Mouse (Mus musculus) lung, embryonic 14.5 days (tissue): ENCODE measurements at regions not wholly inside any gene's neighbourhood (a gene's known extent, or its start where the extent isn't known, plus 50 kb on each side); places are given as distances from the start of the nearest gene placed in this dataset.

ENCODE experiments used
- ATAC-seq: fragments of 200-750 bp; cut with Nextera tagmentation; 2 replicates; pipeline ENCODE4 v1.8.0; 2017; ENCODE audit warnings: mild to moderate bottlenecking, moderate TSS enrichment, moderate library complexity; ENCODE audit not compliant: insufficient read depth
- DNase-seq: peaks from one replicate; pipeline ENCODE4 v3.0.0-alpha.2; 2015
- H3K27ac ChIP-seq: fragments of 300-500 bp; sonication (generic); 2 replicates; pipeline ENCODE4 v1.5.1; 2014; ENCODE audit warnings: low read depth, mild to moderate bottlenecking, moderate library complexity
- H3K27me3 ChIP-seq: fragments of 300-500 bp; sonication (generic); 2 replicates; pipeline ENCODE4 v1.6.1; 2014; ENCODE audit warnings: low read length, control low read depth; ENCODE audit not compliant: insufficient read depth
- H3K36me3 ChIP-seq: fragments of 300-500 bp; sonication (generic); 2 replicates; pipeline ENCODE4 v1.6.1; 2014; ENCODE audit warnings: control low read depth; ENCODE audit not compliant: insufficient read depth
- H3K4me1 ChIP-seq: fragments of 300-500 bp; sonication (generic); 2 replicates; pipeline ENCODE4 v1.6.1; 2014; ENCODE audit warnings: antibody characterized with exemption, control low read depth; ENCODE audit not compliant: insufficient read depth
- H3K4me2 ChIP-seq: fragments of 300-500 bp; sonication (generic); 2 replicates; pipeline ENCODE4 v1.6.1; 2014; ENCODE audit warnings: mild to moderate bottlenecking
- H3K4me3 ChIP-seq: fragments of 300-500 bp; sonication (generic); 2 replicates; pipeline ENCODE4 v1.5.1; 2014; ENCODE audit warnings: low read depth, low read length
- H3K9ac ChIP-seq: fragments of 300-500 bp; sonication (generic); 2 replicates; pipeline ENCODE4 v1.6.1; 2014
- H3K9me3 ChIP-seq: fragments of 300-500 bp; sonication (generic); 2 replicates; pipeline ENCODE4 v1.6.1; 2016; ENCODE audit warnings: low read depth, low read length, control low read depth
- CTCF ChIP-seq: IDR thresholded peaks from 2 replicates; pipeline ENCODE4 v1.5.1; 2016; ENCODE audit warnings: antibody characterized with exemption, low read depth
- WGBS: fragments of 180-500 bp; shearing (Covaris S2); extraction: QIAGEN DNeasy Blood & Tissue Kit; methylation state at CpG from one replicate; pipeline ENCODE4 v1.1.7; 2014; 5-methylcytosine and 5-hydroxymethylcytosine counted together

DNA sequence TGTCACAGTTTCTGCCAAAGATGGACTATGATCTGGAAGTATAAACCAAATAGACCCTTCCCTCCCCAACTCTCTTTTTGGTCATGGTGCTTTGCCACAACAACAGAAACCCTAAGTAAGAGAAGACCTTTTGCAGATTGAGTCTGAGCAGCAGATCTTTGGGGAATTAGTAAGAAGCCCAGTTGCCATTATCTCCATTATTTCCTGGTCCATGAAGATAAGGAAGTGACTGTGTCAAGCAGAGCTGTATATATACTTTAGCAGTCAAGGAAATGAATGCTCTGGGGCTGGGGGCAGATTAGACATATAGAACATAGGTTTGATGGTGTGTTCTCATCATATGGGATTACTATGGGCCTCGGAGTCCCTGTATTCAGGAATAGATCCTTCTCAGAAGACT, 117.8 kb upstream of the C9orf72 start:
- no peaks in the 10 kb centered on the region for H3K27me3 ChIP-seq
- WGBS, result 70% methylated on average over 1 of the region's 1 CpGs
- H3K9me3 ChIP-seq, result no peaks in the 10 kb centered on the region; the same call in 1 of the 2 replicates
- no peak overlapping the region for H3K4me3 ChIP-seq
- DNase-seq, result no peak
- no peak for TF ChIP-seq CTCF
- no peak overlapping the region for H3K9ac ChIP-seq
- no peaks in the 10 kb centered on the region for H3K4me1 ChIP-seq
- ATAC-seq, result no peak
- H3K27ac ChIP-seq, result no peak overlapping the region
- H3K36me3 ChIP-seq, result no peaks in the 10 kb centered on the region
- H3K4me2 ChIP-seq, result no peak overlapping the region

GRCm38 (mm10) chr4:35331161-35331560, 105.2 kb upstream of the C9orf72 start:
- no peak for TF ChIP-seq CTCF
- Histone ChIP-seq H3K9me3 (no peaks in the 10 kb centered on the region), H3K36me3 (no peaks in the 10 kb centered on the region), H3K9ac (no peak overlapping the region), H3K27ac (no peak overlapping the region), H3K4me3 (no peak overlapping the region), H3K4me1 (no peaks in the 10 kb centered on the region), H3K4me2 (no peak overlapping the region), H3K27me3 (no peaks in the 10 kb centered on the region)
- 83% methylated on average over 1 of the region's 1 CpGs for WGBS
- DNase-seq (no peak), ATAC-seq (no peak)

DNA sequence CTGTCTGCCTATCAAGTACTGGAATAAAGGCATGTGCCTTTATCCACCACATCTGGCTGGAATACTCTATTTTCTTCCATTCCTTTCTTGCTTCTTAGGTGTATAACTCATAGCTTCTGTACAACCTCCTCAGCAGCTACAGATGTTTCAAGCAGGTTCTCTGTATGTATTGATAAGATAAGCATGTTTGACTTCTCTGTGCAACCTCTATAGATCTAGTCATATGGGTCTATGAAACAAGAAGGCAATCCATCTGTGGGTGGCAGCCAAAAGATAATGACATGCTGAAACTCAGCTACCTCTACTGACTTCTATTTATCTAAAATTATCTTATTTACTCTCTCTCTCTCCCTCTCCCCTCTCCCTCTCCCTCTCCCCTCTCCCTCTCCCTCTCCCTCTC, 99.3 kb upstream of the C9orf72 start:
- no peaks in the 10 kb centered on the region for H3K36me3 ChIP-seq
- H3K9me3 ChIP-seq, result no peaks in the 10 kb centered on the region
- no peak overlapping the region for H3K4me2 ChIP-seq
- H3K27me3 ChIP-seq, result no peaks in the 10 kb centered on the region
- ATAC-seq (no peak), DNase-seq (no peak)
- H3K4me1 ChIP-seq, result no peaks in the 10 kb centered on the region
- H3K27ac ChIP-seq, result no peak overlapping the region
- H3K4me3 ChIP-seq, result no peak overlapping the region
- no peak overlapping the region for H3K9ac ChIP-seq
- TF ChIP-seq CTCF, result no peak

DNA sequence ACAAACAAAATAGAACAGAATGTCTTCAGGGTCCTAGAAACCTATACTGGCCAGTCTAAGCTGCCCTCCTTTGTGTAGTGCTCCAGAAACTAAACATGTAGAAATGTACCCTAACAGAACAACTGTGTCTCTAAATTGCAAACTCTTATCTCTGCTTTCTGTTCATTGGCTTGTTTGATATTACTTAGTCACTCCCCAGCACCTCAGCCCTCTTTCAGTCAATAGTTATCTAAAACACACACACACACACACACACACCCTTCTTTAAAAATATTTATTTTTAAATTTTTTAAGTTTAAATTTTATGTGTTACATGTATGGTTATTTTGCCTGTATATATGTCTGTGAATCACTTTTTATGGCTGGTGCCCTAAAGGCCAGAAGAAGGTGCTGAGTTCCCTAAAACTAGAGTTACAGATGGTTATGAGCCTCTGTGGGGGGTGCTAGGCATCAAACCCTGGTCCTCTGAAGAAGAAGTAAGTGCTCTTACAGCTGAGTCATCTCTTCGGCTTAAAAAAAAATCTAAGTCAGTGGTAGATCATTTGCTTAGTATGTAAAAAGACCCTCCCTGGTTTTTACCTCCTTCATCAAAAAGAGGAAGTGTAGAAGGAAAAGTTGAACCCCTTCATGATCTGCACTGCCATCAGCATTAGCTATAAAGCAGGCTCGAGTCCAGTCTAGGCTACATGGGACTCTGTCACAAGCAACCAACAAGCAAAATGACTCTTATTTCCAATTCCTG, 96.6 kb upstream of the C9orf72 start:
- TF ChIP-seq CTCF, result no peak
- WGBS, result 86% methylated on average over 2 of the region's 2 CpGs

DNA sequence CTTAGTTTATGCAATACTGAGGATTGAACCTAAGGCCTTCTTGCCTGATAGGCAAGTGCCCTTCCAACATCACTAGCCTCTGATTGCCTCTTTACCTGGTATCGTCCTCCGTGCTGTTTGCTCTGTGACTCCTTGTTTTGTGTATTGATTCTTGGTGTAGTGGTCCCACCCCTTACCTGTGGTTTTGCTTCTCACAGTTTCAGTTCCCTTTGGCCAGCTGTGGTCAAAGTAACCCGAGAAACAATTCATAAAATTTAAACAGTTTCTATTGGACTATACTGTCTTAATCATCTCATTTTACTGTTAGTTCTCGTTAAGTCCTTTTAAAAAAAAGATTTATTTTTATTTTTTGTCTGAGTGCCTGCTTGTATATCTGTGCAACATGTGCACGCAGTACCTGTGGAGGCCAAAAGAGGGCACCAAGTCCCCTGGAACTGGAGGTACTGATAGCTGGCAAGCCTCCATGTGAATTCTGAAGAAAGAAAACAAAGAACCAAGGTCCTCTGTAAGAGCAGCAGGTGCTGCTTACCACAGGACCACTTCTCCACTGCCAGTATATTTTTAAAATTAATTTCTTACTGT, 84.5 kb upstream of the C9orf72 start:
- Histone ChIP-seq H3K9me3 (no peaks in the 10 kb centered on the region), H3K27me3 (no peaks in the 10 kb centered on the region), H3K4me1 (no peaks in the 10 kb centered on the region), H3K27ac (no peak overlapping the region), H3K4me3 (no peak overlapping the region), H3K36me3 (no peaks in the 10 kb centered on the region), H3K9ac (no peak overlapping the region), H3K4me2 (no peak overlapping the region)
- WGBS, result 60% methylated on average over 5 of the region's 5 CpGs
- no peak for ATAC-seq
- peak; percentile 66 for DNase-seq
- TF ChIP-seq CTCF, result peak; percentile 66

More for the DNA sequence above, 96.6 kb upstream of the C9orf72 start:
- Histone ChIP-seq H3K9ac (no peak overlapping the region), H3K27me3 (no peaks in the 10 kb centered on the region), H3K4me3 (no peak overlapping the region), H3K4me1 (no peaks in the 10 kb centered on the region), H3K27ac (no peak overlapping the region), H3K9me3 (no peaks in the 10 kb centered on the region), H3K36me3 (no peaks in the 10 kb centered on the region), H3K4me2 (no peak overlapping the region)
- ATAC-seq, result no peak
- no peak for DNase-seq

- H3K9me3 ChIP-seq, result no peaks in the 10 kb centered on the region
- H3K27ac ChIP-seq, result no peak overlapping the region
- no peaks in the 10 kb centered on the region for H3K4me1 ChIP-seq
- H3K9ac ChIP-seq, result no peak overlapping the region
- WGBS, result 61% methylated on average over 5 of the region's 5 CpGs
- no peak for TF ChIP-seq CTCF
- no peaks in the 10 kb centered on the region for H3K36me3 ChIP-seq
- DNase-seq (no peak), ATAC-seq (no peak)
- no peak overlapping the region for H3K4me2 ChIP-seq
- no peak overlapping the region for H3K4me3 ChIP-seq
- H3K27me3 ChIP-seq, result no peaks in the 10 kb centered on the region
These were observed 82.2 kb upstream of the C9orf72 start for GRCm38 (mm10) chr4:35308221-35308620.

DNA sequence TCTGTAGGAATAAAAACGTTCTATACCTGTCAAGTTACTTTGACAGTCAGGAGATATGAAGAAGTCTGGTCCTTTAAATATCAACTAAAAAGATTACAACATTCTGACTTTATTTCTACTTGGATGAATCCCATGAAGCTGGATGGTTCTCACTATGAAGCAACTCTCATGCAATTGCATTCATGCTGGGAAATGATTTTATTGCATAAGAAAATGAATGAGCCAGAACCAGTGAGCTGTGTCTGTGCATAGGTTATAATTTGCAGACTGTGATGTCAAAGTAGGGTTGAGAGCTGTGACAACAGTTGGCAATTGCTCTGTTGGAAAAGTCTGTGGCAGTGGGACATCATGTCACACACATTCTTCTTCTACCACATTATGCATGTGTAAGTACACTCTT, 79.2 kb upstream of the C9orf72 start:
- TF ChIP-seq CTCF, result no peak
- 41% methylated on average over 1 of the region's 1 CpGs for WGBS

More for the DNA sequence above, 79.2 kb upstream of the C9orf72 start:
- Histone ChIP-seq H3K4me3 (no peak overlapping the region), H3K27me3 (no peaks in the 10 kb centered on the region), H3K4me1 (no peaks in the 10 kb centered on the region), H3K9me3 (no peaks in the 10 kb centered on the region), H3K9ac (no peak overlapping the region), H3K4me2 (no peak overlapping the region), H3K36me3 (no peaks in the 10 kb centered on the region), H3K27ac (no peak overlapping the region)
- ATAC-seq, result no peak
- DNase-seq, result peak; percentile 7
